Mouse (Mus musculus) neural tube, embryonic 14.5 days (tissue): ENCODE measurements around the gene Upk3bl. TPM values are rescaled to one million over a fixed set of nuclear protein-coding genes. Genes with fewer than 3 reads are reported as not detected.
A peak's percentile ranks its signal among the peaks of the same experiment; 100 is the strongest.

ENCODE experiments used
- ATAC-seq: fragments of 200-750 bp; cut with Nextera tagmentation; 2 replicates; pipeline ENCODE4 v1.8.0; 2017; ENCODE audit warnings: low read depth, mild to moderate bottlenecking, moderate TSS enrichment, moderate library complexity
- H3K27ac ChIP-seq: fragments of 300-500 bp; sonication (generic); 2 replicates; pipeline ENCODE4 v1.5.1; 2014; ENCODE audit warnings: low read depth, mild to moderate bottlenecking, control low read depth, low read length, moderate library complexity, mixed read lengths
- H3K27me3 ChIP-seq: fragments of 300-500 bp; sonication (generic); 2 replicates; pipeline ENCODE4 v1.6.1; 2014; ENCODE audit warnings: low read length; ENCODE audit not compliant: control insufficient read depth, insufficient read depth
- H3K36me3 ChIP-seq: fragments of 300-500 bp; sonication (generic); 2 replicates; pipeline ENCODE4 v1.6.1; 2014; ENCODE audit warnings: low read length, mixed read lengths; ENCODE audit not compliant: control insufficient read depth, insufficient read depth
- H3K4me1 ChIP-seq: fragments of 300-500 bp; sonication (generic); 2 replicates; pipeline ENCODE4 v1.6.1; 2014; ENCODE audit warnings: low read length; ENCODE audit not compliant: control insufficient read depth, insufficient read depth
- H3K4me2 ChIP-seq: fragments of 300-500 bp; sonication (generic); 2 replicates; pipeline ENCODE4 v1.6.1; 2014; ENCODE audit warnings: mild to moderate bottlenecking, low read depth, low read length, control low read depth
- H3K4me3 ChIP-seq: fragments of 300-500 bp; sonication (generic); 2 replicates; pipeline ENCODE4 v1.5.1; 2014; ENCODE audit warnings: low read depth, low read length, control low read depth, mixed read lengths
- H3K9ac ChIP-seq: fragments of 300-500 bp; sonication (generic); replicated peaks from 2 replicates; pipeline ENCODE4 v1.6.1; 2014; ENCODE audit warnings: low read depth, mild to moderate bottlenecking, control low read depth, low read length, mixed read lengths
- H3K9me3 ChIP-seq: fragments of 300-500 bp; sonication (generic); 2 replicates; pipeline ENCODE4 v1.6.1; 2016; ENCODE audit warnings: low read length; ENCODE audit not compliant: control insufficient read depth
- WGBS: fragments of 180-500 bp; shearing (Covaris S2); extraction: QIAGEN DNeasy Blood & Tissue Kit; methylation state at CpG from one replicate; pipeline ENCODE4 v1.1.7; 2014; 5-methylcytosine and 5-hydroxymethylcytosine counted together
- polyA plus RNA-seq: library from polyadenylated mRNA; unstranded; fragments of >200 nt; fragmentation: Nextera tagmentation; extraction: Ambion mirVana; gene quantifications from 2 replicates; pipeline ENCODE4 v1.2.1, GENCODE M21; 2014

The Upk3bl gene
- polyA plus RNA-seq, 1 experiment from 2014 or later = not detected

- Histone ChIP-seq H3K27me3 (no peaks in the 10 kb centered on the region), H3K9ac (no peak overlapping the region), H3K4me1 (peaks cover 9% of the 10 kb centered on the region; the same call in 1 of the 2 replicates), H3K27ac (no peak overlapping the region), H3K36me3 (no peaks in the 10 kb centered on the region), H3K4me2 (no peak overlapping the region), H3K9me3 (no peaks in the 10 kb centered on the region), H3K4me3 (no peak overlapping the region)
- WGBS = 17% methylated on average over 14 of the region's 14 CpGs
- ATAC-seq = no peak
Measured at GRCm38 (mm10) chr5:136088821-136089575, 34.7 kb downstream of the Upk3bl start.

- no peak overlapping the region for H3K4me2 ChIP-seq
- H3K27me3 ChIP-seq = no peaks in the 10 kb centered on the region
- H3K36me3 ChIP-seq = no peaks in the 10 kb centered on the region
- ATAC-seq = no peak
- H3K27ac ChIP-seq = no peak overlapping the region
- no peaks in the 10 kb centered on the region for H3K4me1 ChIP-seq
- no peaks in the 10 kb centered on the region for H3K9me3 ChIP-seq
- WGBS = 66% methylated on average over 5 of the region's 5 CpGs
- no peak overlapping the region for H3K9ac ChIP-seq
- no peak overlapping the region for H3K4me3 ChIP-seq
Measured at GRCm38 (mm10) chr5:136091927-136092326, 37.6 kb downstream of the Upk3bl start.

- H3K4me2 ChIP-seq = no peak overlapping the region
- H3K9me3 ChIP-seq = no peaks in the 10 kb centered on the region
- H3K27me3 ChIP-seq = no peaks in the 10 kb centered on the region
- WGBS = 68% methylated on average over 8 of the region's 8 CpGs
- no peak overlapping the region for H3K27ac ChIP-seq
- ATAC-seq = no peak
- no peaks in the 10 kb centered on the region for H3K4me1 ChIP-seq
- H3K36me3 ChIP-seq = no peaks in the 10 kb centered on the region
- no peak overlapping the region for H3K9ac ChIP-seq
- no peak overlapping the region for H3K4me3 ChIP-seq
Measured at GRCm38 (mm10) chr5:136094249-136095010, 40.1 kb downstream of the Upk3bl start.

- H3K4me3 ChIP-seq = no peak overlapping the region
- no peaks in the 10 kb centered on the region for H3K36me3 ChIP-seq
- no peak overlapping the region for H3K9ac ChIP-seq
- H3K9me3 ChIP-seq = no peaks in the 10 kb centered on the region
- no peak overlapping the region for H3K4me2 ChIP-seq
- H3K4me1 ChIP-seq = no peaks in the 10 kb centered on the region
- WGBS = 82% methylated on average over 7 of the region's 7 CpGs
- H3K27me3 ChIP-seq = no peaks in the 10 kb centered on the region
- no peak for ATAC-seq
- H3K27ac ChIP-seq = no peak overlapping the region
Measured at GRCm38 (mm10) chr5:136095089-136095488, 40.8 kb downstream of the Upk3bl start.

DNA sequence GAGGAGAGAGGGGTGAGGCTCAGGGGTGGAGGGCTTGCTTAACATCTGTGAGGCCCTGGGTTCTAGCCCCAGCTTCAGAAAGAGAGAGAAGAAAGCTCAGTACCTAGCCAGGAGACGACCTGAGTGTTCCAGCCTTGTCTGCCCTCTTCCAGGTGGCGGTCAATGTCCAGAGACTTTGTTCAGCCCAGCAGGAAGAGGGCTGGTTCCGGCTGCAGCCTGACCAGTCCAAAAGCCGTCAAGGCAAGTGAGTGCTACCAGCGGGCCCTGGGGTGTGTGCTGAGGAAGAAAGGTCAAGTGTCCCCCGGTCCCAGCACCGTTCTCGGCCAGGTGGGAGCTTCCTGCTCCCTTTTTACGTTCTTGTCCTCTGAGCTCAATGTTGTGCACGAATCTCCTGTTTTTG is 44.2 kb downstream of the Upk3bl start:
- Histone ChIP-seq H3K27me3 (peaks cover 4% of the 10 kb centered on the region; the same call in 1 of the 2 replicates), H3K4me2 (no peak overlapping the region), H3K27ac (no peak overlapping the region), H3K9me3 (no peaks in the 10 kb centered on the region), H3K4me1 (no peaks in the 10 kb centered on the region), H3K4me3 (no peak overlapping the region), H3K36me3 (no peaks in the 10 kb centered on the region), H3K9ac (no peak overlapping the region)
- no peak for ATAC-seq
- 84% methylated on average over 10 of the region's 10 CpGs for WGBS

GRCm38 (mm10) chr5:136102099-136102820 is 48.0 kb downstream of the Upk3bl start:
- Histone ChIP-seq H3K9me3 (no peaks in the 10 kb centered on the region), H3K27me3 (peaks cover 4% of the 10 kb centered on the region; the same call in 1 of the 2 replicates), H3K4me2 (peak overlapping the region; percentile 63), H3K27ac (no peak overlapping the region), H3K36me3 (no peaks in the 10 kb centered on the region), H3K4me1 (no peaks in the 10 kb centered on the region), H3K4me3 (peak overlapping the region; percentile 36), H3K9ac (peak overlapping the region; percentile 41; the same call in 1 of the 2 replicates)
- peak; percentile 85 for ATAC-seq
- 7% methylated on average over 41 of the region's 41 CpGs for WGBS

- H3K27me3 ChIP-seq = peaks cover 4% of the 10 kb centered on the region; the same call in 1 of the 2 replicates
Measured at GRCm38 (mm10) chr5:136104511-136104910, 50.2 kb downstream of the Upk3bl start.

GRCm38 (mm10) chr5:136108486-136108885 is 54.2 kb downstream of the Upk3bl start:
- WGBS = 53% methylated on average over 2 of the region's 2 CpGs
- H3K4me1 ChIP-seq = no peaks in the 10 kb centered on the region
- no peaks in the 10 kb centered on the region for H3K9me3 ChIP-seq
- H3K36me3 ChIP-seq = no peaks in the 10 kb centered on the region
- no peak overlapping the region for H3K4me3 ChIP-seq
- no peaks in the 10 kb centered on the region for H3K27me3 ChIP-seq
- no peak overlapping the region for H3K27ac ChIP-seq
- no peak for ATAC-seq
- H3K9ac ChIP-seq = no peak overlapping the region
- no peak overlapping the region for H3K4me2 ChIP-seq

More at GRCm38 (mm10) chr5:136104511-136104910, 50.2 kb downstream of the Upk3bl start:
- no peaks in the 10 kb centered on the region for H3K4me1 ChIP-seq
- no peaks in the 10 kb centered on the region for H3K36me3 ChIP-seq
- no peak overlapping the region for H3K9ac ChIP-seq
- H3K27ac ChIP-seq = no peak overlapping the region
- H3K4me2 ChIP-seq = no peak overlapping the region
- H3K9me3 ChIP-seq = no peaks in the 10 kb centered on the region
- no peak overlapping the region for H3K4me3 ChIP-seq
- 81% methylated on average over 5 of the region's 5 CpGs for WGBS
- no peak for ATAC-seq
